Mouse (Mus musculus) MEL (cell line): ENCODE data around the gene Srgap2. TPM values are rescaled to one million over a fixed set of nuclear protein-coding genes. Genes with fewer than 3 reads are reported as not detected.

Experiments used
- DNase-seq: peaks from one replicate; pipeline ENCODE4 v3.0.0; 2011; ENCODE audit warnings: low read depth, low spot score
- H3K27ac ChIP-seq: 2 replicates; pipeline ENCODE4 v1.5.1; 2012; ENCODE audit warnings: low read depth, mild to moderate bottlenecking, control low read depth, low read length, moderate library complexity; ENCODE audit not compliant: control insufficient read depth
- H3K27me3 ChIP-seq, 2 experiments: fragments of 150-350 bp in 1 of 2; sonication (generic) in 1 of 2; 2 replicates each; pipeline ENCODE4 v1.6.1; 2012; ENCODE audit warnings: low read length in 2 of 2, mild to moderate bottlenecking in 2 of 2, improper control_type of control experiment in 1 of 2, moderate library complexity in 1 of 2; ENCODE audit not compliant: insufficient read depth in 2 of 2, control insufficient read depth in 1 of 2
- H3K36me3 ChIP-seq, 2 experiments: 2 replicates each; pipeline ENCODE4 v1.6.1; 2012 to 2014; ENCODE audit warnings: low read length in 2 of 2, improper control_type of control experiment in 1 of 2, inconsistent platforms in 1 of 2, mild to moderate bottlenecking in 1 of 2; ENCODE audit not compliant: insufficient read depth in 2 of 2, control insufficient read depth in 1 of 2
- H3K4me1 ChIP-seq, 2 experiments: fragments of 150-350 bp in 1 of 2; sonication (generic) in 1 of 2; 2 replicates each; pipeline ENCODE4 v1.6.1; 2012; ENCODE audit warnings: low read length in 2 of 2, improper control_type of control experiment in 1 of 2, mild to moderate bottlenecking in 1 of 2; ENCODE audit not compliant: insufficient read depth in 2 of 2, control insufficient read depth in 1 of 2
- H3K4me3 ChIP-seq, 2 experiments: fragments of 150-350 bp in 1 of 2; sonication (generic) in 1 of 2; 2 replicates each; pipeline ENCODE4 v1.5.1; 2012; ENCODE audit warnings: low read depth in 2 of 2, low read length in 2 of 2, mild to moderate bottlenecking in 2 of 2, moderate library complexity in 2 of 2, control low read depth in 1 of 2, improper control_type of control experiment in 1 of 2; ENCODE audit not compliant: control insufficient read depth in 1 of 2, insufficient read depth in 1 of 2
- H3K79me2 ChIP-seq: 2 replicates; pipeline ENCODE4 v1.6.1; 2012; ENCODE audit warnings: mild to moderate bottlenecking, low read length, moderate library complexity; ENCODE audit not compliant: control insufficient read depth, poor library complexity, insufficient read depth
- H3K9ac ChIP-seq: 2 replicates; pipeline ENCODE4 v1.6.1; 2012; ENCODE audit warnings: low read depth, mild to moderate bottlenecking, control low read depth, low read length, moderate library complexity; ENCODE audit not compliant: control insufficient read depth, poor library complexity, severe bottlenecking
- H3K9me3 ChIP-seq: fragments of 150-350 bp; sonication (generic); replicated peaks from 2 replicates; pipeline ENCODE4 v1.6.1; 2012; ENCODE audit warnings: mild to moderate bottlenecking, low read length, improper control_type of control experiment, moderate library complexity; ENCODE audit not compliant: insufficient read depth
- CTCF ChIP-seq, 3 experiments: IDR thresholded peaks in 2 of 3; conservative IDR thresholded peaks in 1 of 3; 2 replicates each; pipeline ENCODE4 v1.5.1; 2011 to 2012; ENCODE audit warnings: low read length in 3 of 3, low read depth in 2 of 3, mild to moderate bottlenecking in 2 of 3, improper control_type of control experiment in 1 of 3, inconsistent platforms in 1 of 3, mixed read lengths in 1 of 3, moderate library complexity in 1 of 3; ENCODE audit not compliant: control insufficient read depth in 1 of 3, insufficient read depth in 1 of 3, poor library complexity in 1 of 3, severe bottlenecking in 1 of 3
- E2F4 ChIP-seq: IDR thresholded peaks from 2 replicates; pipeline ENCODE4 v1.6.1; 2011; ENCODE audit warnings: low read depth, low read length, improper control_type of control experiment, borderline replicate concordance
- ELF1 ChIP-seq: IDR thresholded peaks from 2 replicates; pipeline ENCODE4 v1.6.1; 2014; ENCODE audit warnings: low read depth, mild to moderate bottlenecking, inconsistent platforms, low read length, improper control_type of control experiment, moderate library complexity
- EP300 ChIP-seq, 2 experiments: IDR thresholded peaks; 2 replicates each; pipeline ENCODE4 v1.6.1; 2011; ENCODE audit warnings: improper control_type of control experiment in 2 of 2, low read length in 2 of 2, low read depth in 1 of 2, mild to moderate bottlenecking in 1 of 2
- ETS1 ChIP-seq: IDR thresholded peaks from 2 replicates; pipeline ENCODE4 v1.6.1; 2012; ENCODE audit warnings: low read depth, mild to moderate bottlenecking, inconsistent platforms, low read length, improper control_type of control experiment, moderate library complexity
- GATA1 ChIP-seq: IDR thresholded peaks from 2 replicates; pipeline ENCODE4 v1.6.1; 2011; ENCODE audit warnings: low read depth, low read length, improper control_type of control experiment
- JUND ChIP-seq: IDR thresholded peaks from 2 replicates; pipeline ENCODE4 v1.6.1; 2011; ENCODE audit warnings: low read depth, mild to moderate bottlenecking, improper control_type of control experiment, low read length
- KAT2A ChIP-seq: conservative IDR thresholded peaks from 2 replicates; pipeline ENCODE4 v1.6.1; 2012; ENCODE audit warnings: low read depth, low read length, improper control_type of control experiment, inconsistent platforms
- MAFK ChIP-seq: IDR thresholded peaks from 2 replicates; pipeline ENCODE4 v1.6.1; 2011; ENCODE audit warnings: low read depth, mild to moderate bottlenecking, low read length, improper control_type of control experiment, borderline replicate concordance
- MAX ChIP-seq: IDR thresholded peaks from 2 replicates; pipeline ENCODE4 v1.6.1; 2011; ENCODE audit warnings: low read length, improper control_type of control experiment
- MEF2A ChIP-seq: IDR thresholded peaks from 2 replicates; pipeline ENCODE4 v1.6.1; 2014; ENCODE audit warnings: low read depth, mild to moderate bottlenecking, inconsistent platforms, low read length, improper control_type of control experiment; ENCODE audit not compliant: poor library complexity, insufficient replicate concordance, severe bottlenecking; ENCODE audit errors: extremely low read depth
- MXI1 ChIP-seq: IDR thresholded peaks from 2 replicates; pipeline ENCODE4 v1.6.1; 2011; ENCODE audit warnings: mild to moderate bottlenecking, low read depth, low read length, improper control_type of control experiment
- MYB ChIP-seq: IDR thresholded peaks from 2 replicates; pipeline ENCODE4 v1.6.1; 2011; ENCODE audit warnings: mild to moderate bottlenecking, low read depth, low read length, improper control_type of control experiment
- NELFE ChIP-seq: IDR thresholded peaks from 2 replicates; pipeline ENCODE4 v1.6.1; 2011; ENCODE audit warnings: low read depth, low read length, improper control_type of control experiment
- NRF1 ChIP-seq: IDR thresholded peaks from 2 replicates; pipeline ENCODE4 v1.6.1; 2014; ENCODE audit warnings: low read depth, mild to moderate bottlenecking, inconsistent platforms, low read length, improper control_type of control experiment, moderate library complexity; ENCODE audit not compliant: poor library complexity, insufficient read depth, severe bottlenecking
- POLR2A ChIP-seq, 2 experiments: IDR thresholded peaks; 2 replicates each; pipeline ENCODE4 v1.6.1; 2011 to 2012; ENCODE audit warnings: low read length in 2 of 2, mild to moderate bottlenecking in 2 of 2, control low read depth in 1 of 2, improper control_type of control experiment in 1 of 2, low read depth in 1 of 2, moderate library complexity in 1 of 2; ENCODE audit not compliant: control insufficient read depth in 1 of 2, insufficient read depth in 1 of 2, poor library complexity in 1 of 2
- POLR2AphosphoS2 ChIP-seq: IDR thresholded peaks from 2 replicates; pipeline ENCODE4 v1.6.1; 2011; ENCODE audit warnings: low read length, improper control_type of control experiment
- SMC3 ChIP-seq: IDR thresholded peaks from 2 replicates; pipeline ENCODE4 v1.6.1; 2011; ENCODE audit warnings: low read depth, low read length, improper control_type of control experiment
- TAL1 ChIP-seq: IDR thresholded peaks from 2 replicates; pipeline ENCODE4 v1.6.1; 2012; ENCODE audit warnings: mild to moderate bottlenecking, inconsistent platforms, low read length, moderate library complexity, mixed read lengths
- TBP ChIP-seq: IDR thresholded peaks from 2 replicates; pipeline ENCODE4 v1.8.0; 2011; ENCODE audit warnings: low read depth, low read length, improper control_type of control experiment
- TCF12 ChIP-seq: IDR thresholded peaks from 2 replicates; pipeline ENCODE4 v1.6.1; 2014; ENCODE audit warnings: low read depth, mild to moderate bottlenecking, inconsistent platforms, low read length, improper control_type of control experiment, moderate library complexity
- UBTF ChIP-seq: IDR thresholded peaks from 2 replicates; pipeline ENCODE4 v1.6.1; 2012; ENCODE audit warnings: low read depth, mild to moderate bottlenecking, inconsistent platforms, low read length, improper control_type of control experiment, moderate library complexity, borderline replicate concordance; ENCODE audit not compliant: insufficient read depth
- USF2 ChIP-seq, 2 experiments: IDR thresholded peaks; 2 replicates each; pipeline ENCODE4 v1.6.1; 2011 to 2012; ENCODE audit warnings: improper control_type of control experiment in 2 of 2, low read length in 2 of 2, borderline replicate concordance in 1 of 2, inconsistent platforms in 1 of 2, low read depth in 1 of 2, mild to moderate bottlenecking in 1 of 2; ENCODE audit not compliant: insufficient read depth in 1 of 2
- ZKSCAN1 ChIP-seq: IDR thresholded peaks from 2 replicates; pipeline ENCODE4 v1.6.1; 2012; ENCODE audit warnings: low read depth, mild to moderate bottlenecking, inconsistent platforms, low read length, improper control_type of control experiment, moderate library complexity
- ZNF384 ChIP-seq: IDR thresholded peaks from 2 replicates; pipeline ENCODE4 v1.6.1; 2012; ENCODE audit warnings: low read depth, mild to moderate bottlenecking, inconsistent platforms, low read length, improper control_type of control experiment
- polyA plus RNA-seq, 2 experiments: library from polyadenylated mRNA; stranded (reverse) in 1 of 2; unstranded in 1 of 2; fragments of >175 nt in 1 of 2; fragments of >200 nt in 1 of 2; gene quantifications; 2 replicates each; pipeline versions ENCODE4 v1.2.1 to v1.2.4; 2012; ENCODE audit warnings: low replicate concordance in 2 of 2, low read depth in 1 of 2; ENCODE audit not compliant: insufficient read length in 2 of 2, insufficient read depth in 1 of 2, missing spikeins in 1 of 2
- total RNA-seq: library from RNA; depleted of rRNA; stranded (reverse); fragments of 300-350 nt; gene quantifications from 2 replicates; pipeline ENCODE4 v1.2.3, GENCODE M21; 2012

The Srgap2 gene
- total and polyA plus RNA-seq, 3 experiments = 9.0 to 25.3 TPM; not detected in 1

GRCm38 (mm10) chr1:131543886-131544565 is 16.9 kb upstream of the Srgap2 start:
- Histone ChIP-seq H3K36me3 (no peaks in the 10 kb centered on the region; a peak in 1 of 4 replicates), H3K4me1 (no peaks in the 10 kb centered on the region), H3K4me3 (no peak overlapping the region), H3K79me2 (no peaks in the 10 kb centered on the region), H3K9ac (no peak overlapping the region), H3K27me3 (no peaks in the 10 kb centered on the region)
- no peak for DNase-seq
- TF ChIP-seq MEF2A = no peak
- no peak for TF ChIP-seq TBP
- no peak for TF ChIP-seq EP300 (IDR thresholded peaks at IDR 0.05; ENCODE audit: low read depth in 1 of 2, low read length in 2 of 2)
- TF ChIP-seq ETS1 = no peak
- no peak for TF ChIP-seq MAFK
- TF ChIP-seq MXI1 = no peak
- no peak for TF ChIP-seq ZNF384
- no peak for TF ChIP-seq POLR2A (IDR thresholded peaks at IDR 0.05; ENCODE audit: control insufficient read depth in 1 of 2, insufficient read depth in 1 of 2, low read depth in 1 of 2, low read length in 2 of 2, poor library complexity in 1 of 2)
- TF ChIP-seq CTCF (IDR thresholded peaks at IDR 0.05 in 2 of 3, conservative IDR thresholded peaks at IDR 0.05 in 1 of 3; ENCODE audit: control insufficient read depth in 1 of 3, insufficient read depth in 1 of 3, low read depth in 2 of 3, low read length in 3 of 3, poor library complexity in 1 of 3, severe bottlenecking in 1 of 3) = no peak
- TF ChIP-seq POLR2AphosphoS2 = no peak
- no peak for TF ChIP-seq TAL1
- TF ChIP-seq KAT2A = no peak
- TF ChIP-seq GATA1 = no peak
- TF ChIP-seq, all 39 proteins: peak for 0
- Histone ChIP-seq H3K9me3 (no peaks in the 10 kb centered on the region), H3K27ac (no peak overlapping the region)

GRCm38 (mm10) chr1:131541903-131542302 is 14.8 kb upstream of the Srgap2 start:
- H3K9ac ChIP-seq = no peak overlapping the region
- no peaks in the 10 kb centered on the region for H3K79me2 ChIP-seq
- TF ChIP-seq MAFK (no peak), EP300 (IDR thresholded peaks at IDR 0.05; ENCODE audit: low read depth in 1 of 2, low read length in 2 of 2) (no peak), MYB (no peak), GATA1 (no peak), ZKSCAN1 (no peak), NRF1 (no peak), TAL1 (no peak), UBTF (no peak), NELFE (no peak), USF2 (IDR thresholded peaks at IDR 0.05; ENCODE audit: borderline replicate concordance in 1 of 2, insufficient read depth in 1 of 2, low read depth in 1 of 2, low read length in 2 of 2) (no peak), JUND (no peak), MXI1 (no peak), E2F4 (no peak), MEF2A (no peak), ELF1 (no peak), POLR2A (IDR thresholded peaks at IDR 0.05; ENCODE audit: control insufficient read depth in 1 of 2, insufficient read depth in 1 of 2, low read depth in 1 of 2, low read length in 2 of 2, poor library complexity in 1 of 2) (no peak), SMC3 (no peak), MAX (no peak), TCF12 (no peak)
- no peaks in the 10 kb centered on the region for H3K27me3 ChIP-seq
- no peak overlapping the region for H3K4me3 ChIP-seq
- peaks cover 0 to 2% of the 10 kb centered on the region in 2 experiments; a peak in 1 of 4 replicates for H3K36me3 ChIP-seq
- no peaks in the 10 kb centered on the region for H3K9me3 ChIP-seq
- H3K4me1 ChIP-seq = no peaks in the 10 kb centered on the region
- no peak for DNase-seq
- no peak overlapping the region for H3K27ac ChIP-seq
